Mouse (Mus musculus) midbrain, embryonic 16.5 days (tissue): ENCODE measurements at regions not wholly inside any gene's neighbourhood (a gene's known extent, or its start where the extent isn't known, plus 50 kb on each side); places are given as distances from the start of the nearest gene placed in this dataset.
A peak's percentile ranks its signal among the peaks of the same experiment; 100 is the strongest.

Source experiments
- ATAC-seq: fragments of 200-750 bp; cut with Nextera tagmentation; 2 replicates; pipeline ENCODE4 v1.8.0; 2017; ENCODE audit warnings: moderate TSS enrichment
- H3K27ac ChIP-seq: fragments of 300-500 bp; sonication (generic); 2 replicates; pipeline ENCODE4 v1.5.1; 2014; ENCODE audit warnings: mild to moderate bottlenecking, low read length, mixed read lengths
- H3K27me3 ChIP-seq: fragments of 300-500 bp; sonication (generic); 2 replicates; pipeline ENCODE4 v1.6.1; 2014; ENCODE audit warnings: low read depth, low read length, mixed read lengths; ENCODE audit not compliant: control insufficient read depth, insufficient read depth
- H3K36me3 ChIP-seq: fragments of 300-500 bp; sonication (generic); 2 replicates; pipeline ENCODE4 v1.6.1; 2014; ENCODE audit warnings: mild to moderate bottlenecking, low read length, moderate library complexity, mixed read lengths; ENCODE audit not compliant: control insufficient read depth, insufficient read depth
- H3K4me1 ChIP-seq: fragments of 300-500 bp; sonication (generic); 2 replicates; pipeline ENCODE4 v1.6.1; 2014; ENCODE audit warnings: mild to moderate bottlenecking, low read length, mixed read lengths; ENCODE audit not compliant: control insufficient read depth, insufficient read depth
- H3K4me2 ChIP-seq: fragments of 300-500 bp; sonication (generic); 2 replicates; pipeline ENCODE4 v1.6.1; 2014; ENCODE audit warnings: mild to moderate bottlenecking, low read length, mixed read lengths
- H3K4me3 ChIP-seq: fragments of 300-500 bp; sonication (generic); 2 replicates; pipeline ENCODE4 v1.5.1; 2014; ENCODE audit warnings: low read depth, mild to moderate bottlenecking, low read length, moderate library complexity, mixed read lengths
- H3K9ac ChIP-seq: fragments of 300-500 bp; sonication (generic); 2 replicates; pipeline ENCODE4 v1.6.1; 2014; ENCODE audit warnings: low read depth, low read length, mixed read lengths
- H3K9me3 ChIP-seq: fragments of 300-500 bp; sonication (generic); replicated peaks from 2 replicates; pipeline ENCODE4 v1.6.1; 2014; ENCODE audit warnings: mild to moderate bottlenecking, low read length, mixed read lengths; ENCODE audit not compliant: control insufficient read depth, poor library complexity, severe bottlenecking
- WGBS: fragments of 180-500 bp; shearing (Covaris S2); extraction: QIAGEN DNeasy Blood & Tissue Kit; methylation state at CpG from one replicate; pipeline ENCODE4 v1.1.7; 2014; 5-methylcytosine and 5-hydroxymethylcytosine counted together

DNA sequence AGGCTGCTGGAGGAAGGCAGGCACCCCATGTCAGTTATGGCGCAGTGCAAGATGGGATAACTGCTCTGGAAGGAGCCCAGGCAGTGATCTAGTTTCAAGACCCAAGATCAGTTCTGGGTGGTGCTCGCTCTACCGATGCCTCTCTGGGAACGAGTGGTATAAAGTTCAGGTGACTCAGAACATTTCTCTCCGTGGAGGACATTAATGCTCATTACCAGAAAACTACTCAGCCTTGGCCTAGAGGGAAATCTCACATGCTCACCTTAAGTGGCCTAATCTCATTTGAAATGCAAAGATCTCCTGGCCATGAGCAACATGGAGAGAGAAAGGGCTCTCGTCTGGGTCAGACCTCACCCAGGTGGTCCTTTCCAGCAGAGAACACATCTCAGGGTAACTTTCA lies 56.4 kb upstream of the Slc38a2 start:
- Histone ChIP-seq H3K4me2 (no peak overlapping the region), H3K27me3 (no peaks in the 10 kb centered on the region), H3K27ac (no peak overlapping the region), H3K9ac (no peak overlapping the region), H3K4me1 (peaks cover 3% of the 10 kb centered on the region), H3K36me3 (no peaks in the 10 kb centered on the region), H3K4me3 (no peak overlapping the region), H3K9me3 (no peaks in the 10 kb centered on the region)
- 76% methylated on average over 6 of the region's 6 CpGs for WGBS
- no peak for ATAC-seq

DNA sequence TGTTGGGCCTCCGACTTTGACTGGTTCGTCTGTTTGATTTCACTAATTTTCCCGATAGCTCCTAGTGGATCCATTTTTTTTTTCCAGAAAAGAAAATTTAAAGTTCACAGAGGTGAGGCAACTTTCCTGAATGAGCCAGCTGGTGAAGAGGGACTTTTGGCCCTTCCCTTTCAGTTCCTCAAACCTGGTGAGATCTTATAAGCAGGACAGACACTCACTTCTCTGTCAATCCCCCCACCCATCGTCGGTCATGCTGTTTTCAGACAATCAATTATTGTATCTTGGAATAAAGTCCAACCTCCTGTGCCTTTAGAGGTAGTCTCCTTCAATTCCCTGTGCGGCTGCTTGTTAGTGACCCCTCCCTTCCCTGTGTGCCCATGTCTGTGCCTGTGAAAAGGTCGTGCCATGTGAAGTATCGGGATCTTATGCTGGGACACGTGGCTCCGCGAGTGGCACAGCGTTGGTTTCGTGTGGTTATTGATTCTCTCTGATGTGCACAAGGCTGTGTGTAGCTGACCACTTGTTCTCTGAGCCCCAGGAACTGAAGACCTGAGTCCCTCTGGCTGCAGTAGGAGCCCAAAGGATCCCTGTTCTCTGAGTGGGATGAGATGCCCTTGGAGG lies 55.9 kb upstream of the Slc38a2 start:
- H3K36me3 ChIP-seq, result no peaks in the 10 kb centered on the region
- H3K9me3 ChIP-seq, result no peaks in the 10 kb centered on the region
- H3K4me2 ChIP-seq, result no peak overlapping the region
- 83% methylated on average over 13 of the region's 13 CpGs for WGBS
- peaks cover 3% of the 10 kb centered on the region for H3K4me1 ChIP-seq
- H3K9ac ChIP-seq, result no peak overlapping the region
- H3K27me3 ChIP-seq, result no peaks in the 10 kb centered on the region
- ATAC-seq, result no peak
- no peak overlapping the region for H3K4me3 ChIP-seq
- no peak overlapping the region for H3K27ac ChIP-seq

DNA sequence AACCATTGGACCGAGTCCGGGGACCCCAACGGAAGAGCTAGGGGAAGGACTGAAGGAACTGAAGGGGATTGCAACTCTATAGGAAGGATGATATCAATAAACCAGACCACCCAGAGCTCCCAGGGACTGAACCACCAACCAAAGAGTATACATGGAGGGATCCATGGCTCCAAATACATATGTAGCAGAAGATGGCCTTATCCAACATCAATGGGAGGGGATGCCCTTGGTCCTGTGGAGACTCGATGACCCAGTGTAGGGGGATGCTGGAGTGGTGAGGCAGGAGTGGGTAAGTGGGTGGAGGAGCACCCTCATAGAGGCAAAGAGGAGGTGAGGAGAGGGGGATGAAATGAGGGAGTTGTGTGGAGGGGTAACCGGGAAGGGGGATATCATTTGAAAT lies 54.5 kb upstream of the Slc38a2 start:
- Histone ChIP-seq H3K4me3 (no peak overlapping the region), H3K36me3 (no peaks in the 10 kb centered on the region), H3K27ac (no peak overlapping the region), H3K4me2 (no peak overlapping the region), H3K9ac (no peak overlapping the region), H3K27me3 (no peaks in the 10 kb centered on the region), H3K9me3 (no peaks in the 10 kb centered on the region), H3K4me1 (peaks cover 3% of the 10 kb centered on the region)
- WGBS, result 94% methylated on average over 5 of the region's 5 CpGs
- no peak for ATAC-seq

GRCm38 (mm10) chr15:96752719-96753118 lies 53.2 kb upstream of the Slc38a2 start:
- WGBS, result 93% methylated on average over 8 of the region's 8 CpGs
- Histone ChIP-seq H3K4me1 (peaks cover 3% of the 10 kb centered on the region), H3K27ac (no peak overlapping the region)

GRCm38 (mm10) chr15:96752062-96752358 lies 52.5 kb upstream of the Slc38a2 start:
- Histone ChIP-seq H3K9ac (no peak overlapping the region), H3K36me3 (no peaks in the 10 kb centered on the region), H3K27me3 (no peaks in the 10 kb centered on the region), H3K4me2 (no peak overlapping the region), H3K27ac (no peak overlapping the region), H3K4me1 (peaks cover 3% of the 10 kb centered on the region), H3K9me3 (no peaks in the 10 kb centered on the region), H3K4me3 (no peak overlapping the region)
- WGBS, result 86% methylated on average over 3 of the region's 3 CpGs
- no peak for ATAC-seq

More at GRCm38 (mm10) chr15:96752719-96753118, 53.2 kb upstream of the Slc38a2 start:
- H3K4me3 ChIP-seq, result no peak overlapping the region
- no peak overlapping the region for H3K9ac ChIP-seq
- H3K4me2 ChIP-seq, result no peak overlapping the region
- no peaks in the 10 kb centered on the region for H3K9me3 ChIP-seq
- H3K36me3 ChIP-seq, result no peaks in the 10 kb centered on the region
- H3K27me3 ChIP-seq, result no peaks in the 10 kb centered on the region
- ATAC-seq, result no peak

DNA sequence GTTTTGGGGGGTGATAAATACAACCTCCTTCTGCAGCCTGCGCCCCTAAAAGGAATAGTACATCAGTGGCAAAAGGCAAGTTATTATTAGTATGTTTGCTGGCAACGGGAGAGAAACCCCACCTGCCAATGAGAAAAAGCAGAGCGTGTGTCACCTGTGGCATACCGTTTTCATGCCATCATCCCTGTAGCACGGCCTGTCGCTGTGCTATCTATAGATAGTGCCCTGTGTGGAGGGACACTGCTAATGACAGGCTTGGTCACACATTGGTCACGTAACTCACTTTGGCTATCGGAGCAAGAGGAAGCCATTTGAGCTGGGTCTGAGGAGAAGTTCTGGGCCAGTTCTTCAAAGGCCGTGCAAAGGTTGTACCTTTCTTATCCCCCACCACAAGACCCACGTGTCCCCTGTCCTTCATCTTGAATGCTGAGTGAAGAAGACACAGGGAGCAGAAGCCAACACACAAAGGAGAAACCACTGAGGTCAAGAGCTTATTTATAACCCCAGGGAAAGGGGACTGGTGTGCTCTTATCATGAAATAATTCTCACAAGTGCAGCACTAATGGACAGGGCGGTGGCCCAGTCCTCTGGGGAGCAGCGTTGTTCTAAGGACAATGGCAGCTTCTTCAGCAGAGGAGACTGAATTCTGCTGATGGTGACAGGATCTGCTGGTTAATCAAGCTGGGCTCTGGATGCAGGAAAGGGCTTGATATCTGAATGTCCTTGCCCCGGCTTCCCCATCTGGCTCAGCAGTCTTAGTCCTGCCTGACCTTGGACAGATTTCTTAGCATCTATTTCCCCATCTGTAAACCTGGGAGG lies 51.9 kb upstream of the Slc38a2 start:
- H3K36me3 ChIP-seq, result no peaks in the 10 kb centered on the region
- H3K4me2 ChIP-seq, result no peak overlapping the region
- H3K9me3 ChIP-seq, result no peaks in the 10 kb centered on the region
- no peaks in the 10 kb centered on the region for H3K4me1 ChIP-seq
- H3K27ac ChIP-seq, result no peak overlapping the region
- 86% methylated on average over 13 of the region's 13 CpGs for WGBS
- H3K4me3 ChIP-seq, result no peak overlapping the region
- ATAC-seq, result no peak
- no peaks in the 10 kb centered on the region for H3K27me3 ChIP-seq
- no peak overlapping the region for H3K9ac ChIP-seq

DNA sequence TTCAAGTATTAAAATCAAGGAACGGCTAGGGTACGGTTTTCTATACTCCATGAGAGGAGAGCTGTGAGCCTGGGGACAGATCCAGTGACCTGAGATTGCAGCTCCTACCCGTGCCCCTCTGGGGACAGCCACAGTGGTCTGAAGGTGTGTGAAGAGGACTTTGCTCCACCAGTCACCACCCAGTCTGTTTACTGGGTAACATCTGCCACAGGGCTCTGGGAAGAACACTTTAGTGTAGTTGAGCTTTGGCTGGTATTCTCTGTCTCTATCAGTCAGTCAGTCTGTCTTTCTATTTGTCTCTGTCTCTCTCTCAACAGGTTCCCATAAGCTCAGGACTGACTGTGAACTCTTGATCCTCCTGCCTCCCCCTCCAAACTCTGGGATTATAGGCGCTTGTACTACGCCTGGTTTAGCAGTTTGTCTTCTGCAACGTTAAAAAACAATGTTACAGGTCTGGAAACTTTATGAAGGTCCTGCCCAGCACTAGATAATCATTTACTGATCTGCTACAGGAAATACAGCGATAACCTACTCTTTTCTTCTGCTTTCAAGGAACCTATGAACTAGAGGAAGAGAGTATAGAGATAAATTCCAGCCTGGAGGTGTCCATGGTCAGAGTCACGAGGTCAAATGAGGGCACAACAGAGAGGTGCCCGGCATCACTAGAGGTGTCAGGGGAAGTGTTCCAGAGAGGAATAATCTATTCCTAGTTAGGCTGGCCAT lies 50.2 kb upstream of the Slc38a2 start:
- H3K36me3 ChIP-seq, result no peaks in the 10 kb centered on the region
- H3K4me2 ChIP-seq, result peak overlapping the region; percentile 16
- WGBS, result 71% methylated on average over 9 of the region's 9 CpGs
- H3K27ac ChIP-seq, result peak overlapping the region; percentile 10; the same call in 1 of the 2 replicates
- ATAC-seq, result no peak
- H3K9ac ChIP-seq, result no peak overlapping the region
- H3K4me3 ChIP-seq, result no peak overlapping the region
- no peaks in the 10 kb centered on the region for H3K9me3 ChIP-seq
- H3K4me1 ChIP-seq, result no peaks in the 10 kb centered on the region
- H3K27me3 ChIP-seq, result no peaks in the 10 kb centered on the region
